Mouse (Mus musculus) lung, adult 2 months (tissue): Measurements from ENCODE around the gene Trappc2l.

Experiments
- CTCF ChIP-seq: fragments of 200-500 bp; IDR thresholded peaks from 2 replicates; pipeline ENCODE4 v1.5.1; 2011; ENCODE audit warnings: mild to moderate bottlenecking, low read length, control low read depth; ENCODE audit not compliant: insufficient read depth
- POLR2A ChIP-seq: fragments of 200-500 bp; IDR thresholded peaks from 2 replicates; pipeline ENCODE4 v1.6.1; 2011; ENCODE audit warnings: low read depth, mild to moderate bottlenecking, control low read depth, low read length, borderline replicate concordance; ENCODE audit errors: extremely low read depth

DNA sequence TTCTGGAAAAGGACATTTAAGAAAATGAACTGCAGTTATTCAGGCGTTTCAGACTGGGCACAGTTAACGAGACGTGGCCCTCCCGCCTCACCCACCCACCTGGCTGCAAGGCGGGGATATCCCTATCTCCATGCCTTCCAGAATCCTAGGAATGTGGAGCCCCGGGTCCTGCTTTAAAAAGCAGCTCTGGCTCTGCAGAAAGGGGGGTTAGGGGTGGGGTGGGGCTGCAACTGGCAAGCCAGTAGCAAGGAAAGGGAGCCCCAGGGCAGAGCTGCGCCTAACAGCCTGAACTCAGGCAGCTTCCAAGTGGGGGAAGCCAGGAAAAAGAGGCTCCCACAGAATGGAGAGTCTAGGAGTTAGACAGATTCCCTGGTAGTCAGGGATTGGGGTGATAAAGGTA lies 32.2 kb upstream of the Trappc2l start:
- TF ChIP-seq POLR2A, result no peak
- no peak for TF ChIP-seq CTCF
